Comparison of ENCODE assay signal across 26 mouse cellular contexts in genomic region chr12:86943421-86943820, GRCm38 (mm10). TPM values are rescaled to one million over a fixed set of nuclear protein-coding genes. Genes with fewer than 3 reads are reported as not detected.
DNase-seq lines count a peak whose midpoint lies in the region; ATAC-seq and TF ChIP-seq lines count a peak whose summit lies in the region.
"Had no signal": no experiment of that assay in that cellular context is flagged by ENCODE, and none has a peak within 500 bp of the region (broad histone marks: within the 10 kb centered on the region; RNA-seq: fewer than 3 reads in every experiment).

No protein-coding gene starts in this region.

- no peak overlapping the region for H3K4me3 ChIP-seq in hindbrain, embryonic 14.5 days (replicated peaks; ENCODE audit: low read length)
- H3K4me3 ChIP-seq in hindbrain, embryonic 12.5 days = no peak overlapping the region
- H3K4me3 ChIP-seq in hindbrain, postnatal 0 days (ENCODE audit: low read length) = no peak overlapping the region
- no peak overlapping the region for H3K4me3 ChIP-seq in midbrain, postnatal 0 days (ENCODE audit: low read depth, low read length)
- H3K4me3 ChIP-seq: erythroblast, embryonic 14.5 days; heart, embryonic 13.5 days had no signal

- intact Hi-C loops in heart, postnatal 36 days (cut with DNase I) = no loop called here

- H3K4me2 ChIP-seq in hindbrain, embryonic 14.5 days (replicated peaks) = no peak overlapping the region
- H3K4me2 ChIP-seq in hindbrain, embryonic 12.5 days (replicated peaks) = no peak overlapping the region
- no peak overlapping the region for H3K4me2 ChIP-seq in hindbrain, postnatal 0 days (ENCODE audit: low read depth, low read length)
- H3K4me2 ChIP-seq in midbrain, postnatal 0 days (ENCODE audit: low read depth, low read length, poor library complexity, severe bottlenecking) = no peak overlapping the region
- H3K4me2 ChIP-seq: heart, embryonic 13.5 days; liver, embryonic 11.5 days had no signal

- no peak for ATAC-seq in hindbrain, embryonic 14.5 days (ENCODE audit: low FRiP score)
- ATAC-seq in hindbrain, embryonic 12.5 days (ENCODE audit: low FRiP score) = no peak
- no peak for ATAC-seq in hindbrain, postnatal 0 days
- ATAC-seq in midbrain, postnatal 0 days (ENCODE audit: low FRiP score) = no peak
- ATAC-seq: CD4-positive, CD25-positive, alpha-beta regulatory T cell, adult 4 months had no signal

- no peak overlapping the region for H3K9ac ChIP-seq in hindbrain, embryonic 14.5 days
- H3K9ac ChIP-seq in hindbrain, embryonic 12.5 days = no peak overlapping the region
- no peak overlapping the region for H3K9ac ChIP-seq in hindbrain, postnatal 0 days (replicated peaks; ENCODE audit: low read length)
- no peak overlapping the region for H3K9ac ChIP-seq in midbrain, postnatal 0 days (replicated peaks; ENCODE audit: low read length, poor library complexity, severe bottlenecking)
- H3K9ac ChIP-seq: heart, embryonic 13.5 days had no signal

- peak; percentile 77 to 83 for DNase-seq in cerebellum, postnatal 10 days
- no peak for DNase-seq in cerebellum, postnatal 25 days
- DNase-seq in hindbrain, embryonic 14.5 days (ENCODE audit: low spot score) = no peak
- DNase-seq in hindbrain, postnatal 0 days (ENCODE audit: low spot score) = no peak
- no peak for DNase-seq in midbrain, postnatal 0 days (ENCODE audit: low spot score)
- DNase-seq in yolk sac, embryonic 10.5 days (ENCODE audit: low spot score) = no peak
- DNase-seq in heart, postnatal 36 days = no peak
- DNase-seq: adrenal gland, adult 8-10 months; cerebellum, adult 11 months; kidney, adult 8-10 months; kidney, postnatal 4 days; layer of hippocampus, postnatal 36 days; left cerebral cortex, postnatal 4 days; lung, adult 2 months; lung, postnatal 36 days; right cerebral cortex, postnatal 14 days; thymus, postnatal 14 days had no signal

- H3K9me3 ChIP-seq in hindbrain, embryonic 14.5 days (ENCODE audit: control insufficient read depth, low read length) = no peaks in the 10 kb centered on the region
- H3K9me3 ChIP-seq in hindbrain, embryonic 12.5 days (replicated peaks) = no peaks in the 10 kb centered on the region
- H3K9me3 ChIP-seq in hindbrain, postnatal 0 days (ENCODE audit: low read length) = no peaks in the 10 kb centered on the region
- H3K9me3 ChIP-seq in midbrain, postnatal 0 days (ENCODE audit: low read length) = no peaks in the 10 kb centered on the region
- H3K9me3 ChIP-seq: heart, embryonic 13.5 days had no signal

- H3K27me3 ChIP-seq in hindbrain, embryonic 14.5 days (ENCODE audit: control insufficient read depth, insufficient read depth, low read length) = no peaks in the 10 kb centered on the region
- H3K27me3 ChIP-seq in hindbrain, embryonic 12.5 days = no peaks in the 10 kb centered on the region
- no peaks in the 10 kb centered on the region for H3K27me3 ChIP-seq in hindbrain, postnatal 0 days (ENCODE audit: insufficient read depth, low read length)
- no peaks in the 10 kb centered on the region for H3K27me3 ChIP-seq in midbrain, postnatal 0 days (ENCODE audit: insufficient read depth, low read length)
- H3K27me3 ChIP-seq: heart, embryonic 13.5 days had no signal

- peak overlapping the region; percentile 91 for H3K27ac ChIP-seq in hindbrain, embryonic 14.5 days
- H3K27ac ChIP-seq in hindbrain, embryonic 12.5 days = no peak overlapping the region
- H3K27ac ChIP-seq in hindbrain, postnatal 0 days = 0 out of 2 replicates have a peak overlapping the region, but pooled peaks have one; percentile 11
- 0 out of 2 replicates have a peak overlapping the region, but pooled peaks have one; percentile 91 for H3K27ac ChIP-seq in midbrain, postnatal 0 days (ENCODE audit: low read depth, low read length)
- H3K27ac ChIP-seq: heart, embryonic 13.5 days had no signal

- no peak for TF ChIP-seq CTCF in hindbrain, postnatal 0 days (IDR thresholded peaks at IDR 0.05; ENCODE audit: low read depth)
- TF ChIP-seq CTCF in midbrain, postnatal 0 days (IDR thresholded peaks at IDR 0.05) = no peak

- peaks cover 45% of the 10 kb centered on the region for H3K4me1 ChIP-seq in hindbrain, embryonic 14.5 days (replicated peaks; ENCODE audit: control insufficient read depth, insufficient read depth, low read length)
- peaks cover 37% of the 10 kb centered on the region for H3K4me1 ChIP-seq in hindbrain, embryonic 12.5 days
- H3K4me1 ChIP-seq in hindbrain, postnatal 0 days (ENCODE audit: insufficient read depth, low read length) = peaks cover 32% of the 10 kb centered on the region
- peaks cover 14% of the 10 kb centered on the region for H3K4me1 ChIP-seq in midbrain, postnatal 0 days (ENCODE audit: insufficient read depth, low read length)

- no peaks in the 10 kb centered on the region for H3K36me3 ChIP-seq in hindbrain, embryonic 14.5 days (replicated peaks; ENCODE audit: control insufficient read depth, insufficient read depth)
- no peaks in the 10 kb centered on the region for H3K36me3 ChIP-seq in hindbrain, embryonic 12.5 days
- no peaks in the 10 kb centered on the region for H3K36me3 ChIP-seq in hindbrain, postnatal 0 days (ENCODE audit: insufficient read depth, low read length)
- no peaks in the 10 kb centered on the region for H3K36me3 ChIP-seq in midbrain, postnatal 0 days (ENCODE audit: insufficient read depth, low read length)
- H3K36me3 ChIP-seq: heart, embryonic 13.5 days had no signal

- WGBS in hindbrain, embryonic 14.5 days = 92% methylated on average over 8 of the region's 8 CpGs
- 94% methylated on average over 8 of the region's 8 CpGs for WGBS in hindbrain, embryonic 12.5 days
- 78% methylated on average over 8 of the region's 8 CpGs for whole genome bisulfite sequencing in hindbrain, postnatal 0 days
- WGBS in midbrain, postnatal 0 days = 93% methylated on average over 8 of the region's 8 CpGs

RNA-seq across cellular contexts. Expression of gene Cipc, which starts 3.4 kb away (rescaled TPM):
- 46.8 and 52.1 TPM in 2 replicates for polyA plus RNA-seq in hindbrain, embryonic 14.5 days (2014; fragmentation: Nextera tagmentation; extraction: Ambion mirVana)
- 41.1 and 46.9 TPM in 2 replicates for polyA plus RNA-seq in hindbrain, embryonic 12.5 days (2016; fragmentation: Nextera tagmentation; extraction: Ambion mirVana)
- 51.1 and 55.6 TPM in 2 replicates for total RNA-seq in hindbrain, postnatal 0 days (2014; rRNA removed)
- polyA plus RNA-seq in hindbrain, postnatal 0 days (2015; fragmentation: Nextera tagmentation; extraction: Ambion mirVana) = 27.6 and 29.6 TPM in 2 replicates
- total RNA-seq in midbrain, postnatal 0 days (2014; rRNA removed) = 65.7 and 77.5 TPM in 2 replicates
- 34.6 and 37.6 TPM in 2 replicates for polyA plus RNA-seq in midbrain, postnatal 0 days (2015; fragmentation: Nextera tagmentation; extraction: Ambion mirVana)
- 10 to 100 TPM; 46.4 to 48.4 TPM for total RNA-seq in heart, postnatal 36 days (2021)

RNA-seq across cellular contexts. Expression of gene Zdhhc22, which starts 46.8 kb away (rescaled TPM):
- 14.9 and 15.6 TPM in 2 replicates for polyA plus RNA-seq in hindbrain, embryonic 14.5 days (2014; fragmentation: Nextera tagmentation; extraction: Ambion mirVana)
- 2.9 and 3.7 TPM in 2 replicates for polyA plus RNA-seq in hindbrain, embryonic 12.5 days (2016; fragmentation: Nextera tagmentation; extraction: Ambion mirVana)
- total RNA-seq in hindbrain, postnatal 0 days (2014; rRNA removed) = 38.6 and 39.4 TPM in 2 replicates
- polyA plus RNA-seq in hindbrain, postnatal 0 days (2015; fragmentation: Nextera tagmentation; extraction: Ambion mirVana) = 21.8 and 25.2 TPM in 2 replicates
- 19.4 and 21.9 TPM in 2 replicates for total RNA-seq in midbrain, postnatal 0 days (2014; rRNA removed)
- polyA plus RNA-seq in midbrain, postnatal 0 days (2015; fragmentation: Nextera tagmentation; extraction: Ambion mirVana) = 30.9 and 32.2 TPM in 2 replicates
- not detected for total RNA-seq in heart, postnatal 36 days (2021)
- total RNA-seq: common myeloid progenitor, adult 5-6 weeks; granulocyte monocyte progenitor cell, adult 5-6 weeks; MEL had no signal
- polyA plus RNA-seq: erythroblast, embryonic 14.5 days; lung, adult 2 months; spleen, adult 2 months had no signal

RNA-seq across cellular contexts. Expression of gene Irf2bpl, which starts 58.8 kb away (rescaled TPM):
- polyA plus RNA-seq in hindbrain, embryonic 14.5 days (2014; fragmentation: Nextera tagmentation; extraction: Ambion mirVana) = 64.5 and 65.5 TPM in 2 replicates
- 75.9 and 86.3 TPM in 2 replicates for polyA plus RNA-seq in hindbrain, embryonic 12.5 days (2016; fragmentation: Nextera tagmentation; extraction: Ambion mirVana)
- total RNA-seq in hindbrain, postnatal 0 days (2014; rRNA removed) = 146 and 159 TPM in 2 replicates
- 59.4 and 66.9 TPM in 2 replicates for polyA plus RNA-seq in hindbrain, postnatal 0 days (2015; fragmentation: Nextera tagmentation; extraction: Ambion mirVana)
- 171 and 191 TPM in 2 replicates for total RNA-seq in midbrain, postnatal 0 days (2014; rRNA removed)
- polyA plus RNA-seq in midbrain, postnatal 0 days (2015; fragmentation: Nextera tagmentation; extraction: Ambion mirVana) = 74.2 and 86.2 TPM in 2 replicates
- 10 to 100 TPM; 36.1 to 37.0 TPM for total RNA-seq in heart, postnatal 36 days (2021)

Comparison
In these comparisons a context has a peak if more than half of its experiments do, and no peak if none do; other contexts are left out.
1. DNase-seq: peak in cerebellum, postnatal 10 days (2 of 2); none in cerebellum, postnatal 25 days (0 of 2), hindbrain, embryonic 14.5 days (single experiment), hindbrain, postnatal 0 days (single experiment), midbrain, postnatal 0 days (single experiment), yolk sac, embryonic 10.5 days (single experiment) and heart, postnatal 36 days (0 of 2).